Mouse (Mus musculus) CH12.LX (cell line): Measurements from ENCODE around the gene Dclre1b.

Experiments used
- CTCF ChIP-seq, 2 experiments: IDR thresholded peaks in 1 of 2; conservative IDR thresholded peaks in 1 of 2; 2 replicates each; pipeline ENCODE4 v1.5.1; 2011 to 2012; ENCODE audit warnings: low read depth in 2 of 2, low read length in 2 of 2, improper control_type of control experiment in 1 of 2, inconsistent platforms in 1 of 2, mild to moderate bottlenecking in 1 of 2, moderate library complexity in 1 of 2
- POLR2A ChIP-seq: IDR thresholded peaks from 2 replicates; pipeline ENCODE4 v1.6.1; 2011; ENCODE audit warnings: low read depth, mild to moderate bottlenecking, improper control_type of control experiment, low read length

DNA sequence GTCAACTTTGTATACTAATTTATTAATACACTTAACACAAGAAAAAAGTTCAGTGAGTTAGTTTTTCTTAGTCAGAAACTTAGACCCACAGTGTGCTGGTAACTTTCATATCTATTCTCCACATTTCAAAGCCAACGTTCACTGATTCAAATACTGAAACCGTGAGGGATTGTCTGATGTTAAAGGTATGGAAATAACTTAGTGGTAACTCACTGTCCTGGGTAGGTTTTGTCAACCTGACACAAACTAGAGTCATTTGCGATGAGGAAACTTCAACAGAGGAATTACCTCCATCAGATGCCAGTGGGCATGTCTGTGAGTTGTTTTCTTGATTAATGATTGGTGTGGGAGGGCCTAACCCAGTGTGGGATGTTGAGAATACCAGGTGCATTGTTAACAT, 19.8 kb upstream of the Dclre1b start:
- no peak for TF ChIP-seq CTCF (conservative IDR thresholded peaks at IDR 0.05 in 1 of 2, IDR thresholded peaks at IDR 0.05 in 1 of 2; ENCODE audit: low read depth in 2 of 2, low read length in 2 of 2)
- no peak for TF ChIP-seq POLR2A
